Mouse (Mus musculus): Measurements from ENCODE around the gene Ifnk.

DNA sequence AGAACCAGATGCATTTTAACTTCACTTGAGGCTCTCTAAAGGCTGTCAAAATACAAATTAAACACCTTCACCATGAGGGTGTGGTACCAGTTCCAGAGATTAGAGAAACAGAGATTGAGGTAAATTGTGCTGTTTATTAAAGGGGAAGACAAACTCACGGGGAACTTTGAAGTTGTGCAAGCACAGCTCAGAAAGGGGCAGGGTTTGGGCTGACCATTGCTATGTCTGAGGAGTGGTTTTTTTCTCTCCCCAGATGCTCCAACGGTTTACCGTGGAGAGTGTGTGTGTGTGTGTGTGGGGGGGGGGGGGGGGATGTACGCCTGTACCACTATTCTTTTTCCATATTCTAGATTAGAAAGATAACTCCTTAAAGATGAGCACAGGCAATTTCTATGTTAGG, 31.7 kb upstream of the Ifnk start:
- TF ChIP-seq CTCF (IDR thresholded peaks at IDR 0.05; ENCODE audit: insufficient read depth, low read length) = no peak
- no peak for TF ChIP-seq POLR2A (IDR thresholded peaks at IDR 0.05; ENCODE audit: borderline replicate concordance, extremely low read depth, low read depth, low read length)

Measured in lung, adult 2 months (tissue).